Mouse (Mus musculus) testis, adult 2 months (tissue): ENCODE data around the gene Adamtsl5.

Experiments used
- CTCF ChIP-seq: fragments of 200-500 bp; IDR thresholded peaks from 2 replicates; pipeline ENCODE4 v1.5.1; 2012; ENCODE audit warnings: low read depth, mild to moderate bottlenecking, inconsistent platforms, low read length, moderate library complexity; ENCODE audit not compliant: control insufficient read depth, insufficient read depth, insufficient replicate concordance
- POLR2A ChIP-seq: fragments of 200-500 bp; IDR thresholded peaks from 2 replicates; pipeline ENCODE4 v1.6.1; 2012; ENCODE audit warnings: low read depth, mild to moderate bottlenecking, inconsistent platforms, low read length, moderate library complexity; ENCODE audit not compliant: control insufficient read depth

- TF ChIP-seq CTCF = no peak
- TF ChIP-seq POLR2A = no peak
These were observed 9.1 kb upstream of the Adamtsl5 start for GRCm38 (mm10) chr10:80357336-80357735.
